Mouse (Mus musculus) cerebellum, postnatal 36 days (tissue): ENCODE results near the gene Neurl4.
A peak's percentile ranks its signal among the peaks of the same experiment; 100 is the strongest.

ENCODE experiments used
- DNase-seq, 2 experiments: peaks; one replicate each; pipeline ENCODE4 v3.0.0; 2021 to 2022; ENCODE audit warnings: mixed read lengths in 2 of 2

The Neurl4 gene

GRCm38 (mm10) chr11:69881787-69882670 is 18.8 kb upstream of the Neurl4 start:
- no peak for DNase-seq

- peak; percentile 41 to 45 for DNase-seq
Measured at GRCm38 (mm10) chr11:69883066-69883465, 17.8 kb upstream of the Neurl4 start.

- DNase-seq = no peak
Measured at GRCm38 (mm10) chr11:69883527-69884151, 17.2 kb upstream of the Neurl4 start.

- no peak for DNase-seq
Measured at GRCm38 (mm10) chr11:69884240-69884639, 16.6 kb upstream of the Neurl4 start.

GRCm38 (mm10) chr11:69884663-69885062 is 16.2 kb upstream of the Neurl4 start:
- no peak for DNase-seq

- no peak for DNase-seq
Measured at GRCm38 (mm10) chr11:69886907-69887635, 13.8 kb upstream of the Neurl4 start.

- no peak for DNase-seq
Measured at GRCm38 (mm10) chr11:69891482-69891881, 9.4 kb upstream of the Neurl4 start.

GRCm38 (mm10) chr11:69894671-69895070 is 6.2 kb upstream of the Neurl4 start:
- DNase-seq = no peak

GRCm38 (mm10) chr11:69895291-69895690 is 5.6 kb upstream of the Neurl4 start, which contains the start of gene Acap1:
Acap1 (minus strand) TSS chr11:69895539.
- no peak for DNase-seq

GRCm38 (mm10) chr11:69899870-69900269 is 1.0 kb upstream of the Neurl4 start:
- no peak for DNase-seq

GRCm38 (mm10) chr11:69901406-69901846 is 554 bp downstream of the Neurl4 start:
- peak; percentile 94 to 95 for DNase-seq

- peak in 1 of 2 experiments; percentile 41 for DNase-seq
Measured at GRCm38 (mm10) chr11:69901993-69902392, 1.1 kb downstream of the Neurl4 start.

GRCm38 (mm10) chr11:69902972-69903371 is 2.1 kb downstream of the Neurl4 start:
- DNase-seq = no peak

- no peak for DNase-seq
Measured at GRCm38 (mm10) chr11:69904311-69904710, 3.4 kb downstream of the Neurl4 start.

GRCm38 (mm10) chr11:69908645-69909044 is 7.8 kb downstream of the Neurl4 start:
- no peak for DNase-seq

- DNase-seq = no peak
Measured at GRCm38 (mm10) chr11:69909174-69909573, 8.3 kb downstream of the Neurl4 start.

- DNase-seq = no peak
Measured at GRCm38 (mm10) chr11:69910177-69910576, 9.3 kb downstream of the Neurl4 start.

- DNase-seq = no peak
Measured at GRCm38 (mm10) chr11:69910781-69911560, 10.1 kb downstream of the Neurl4 start.

- no peak for DNase-seq
Measured at GRCm38 (mm10) chr11:69911701-69912100, 10.8 kb downstream of the Neurl4 start.

- DNase-seq = no peak
Measured at GRCm38 (mm10) chr11:69912716-69913530, 12.1 kb downstream of the Neurl4 start.

- peak; percentile 94 to 97 for DNase-seq
Measured at GRCm38 (mm10) chr11:69913554-69914371, 12.9 kb downstream of the Neurl4 start, which contains the start of gene Gps2. Gps2 (plus strand) TSS chr11:69913888.
